Mouse (Mus musculus): ENCODE measurements at regions not wholly inside any gene's neighbourhood (a gene's known extent, or its start where the extent isn't known, plus 50 kb on each side); places are given as distances from the start of the nearest gene placed in this dataset.

- DNase-seq (ENCODE audit: low spot score) = peak; percentile 32
Measured at GRCm38 (mm10) chr4:53219351-53219750, 59.7 kb upstream of the Abca1 start.

GRCm38 (mm10) chr4:53218752-53219151, 59.1 kb upstream of the Abca1 start:
- DNase-seq (ENCODE audit: low spot score) = peak; percentile 63

- no peak for DNase-seq (ENCODE audit: low spot score)
Measured at GRCm38 (mm10) chr4:53218291-53218640, 58.6 kb upstream of the Abca1 start.

- peak; percentile 72 for DNase-seq (ENCODE audit: low spot score)
Measured at GRCm38 (mm10) chr4:53217608-53218290, 58.1 kb upstream of the Abca1 start.

GRCm38 (mm10) chr4:53212541-53212940, 52.8 kb upstream of the Abca1 start:
- DNase-seq (ENCODE audit: low spot score) = no peak

- DNase-seq (ENCODE audit: low spot score) = no peak
Measured at GRCm38 (mm10) chr4:53210685-53211084, 51.0 kb upstream of the Abca1 start.
